Mouse (Mus musculus) testis, adult 10 weeks (tissue): ENCODE data around the gene Dbndd1. TPM values are rescaled to one million over a fixed set of nuclear protein-coding genes. Genes with fewer than 3 reads are reported as not detected.

Source experiments
- polyA plus RNA-seq: library from polyadenylated mRNA; stranded (reverse); fragments of 350-450 nt; fragmentation: Illumina TruSeq; extraction: RNeasy Lipid Tissue Mini Kit (QIAGEN cat#74804); gene quantifications from one replicate; pipeline ENCODE4 v1.2.3, GENCODE M21; 2014; ENCODE audit warnings: low read depth, low replicate concordance

Dbndd1 gene
- polyA plus RNA-seq = 6.0 TPM

GRCm38 (mm10) chr8:123514781-123515539, at the start of gene Dbndd1:
Gene Dbndd1, minus strand, starts transcription at chr8:123515463.

GRCm38 (mm10) chr8:123518667-123519066, 3.4 kb upstream of the Dbndd1 start, which contains the start of gene Gas8:
Gene Gas8, plus strand, starts transcription at chr8:123518834.

DNA sequence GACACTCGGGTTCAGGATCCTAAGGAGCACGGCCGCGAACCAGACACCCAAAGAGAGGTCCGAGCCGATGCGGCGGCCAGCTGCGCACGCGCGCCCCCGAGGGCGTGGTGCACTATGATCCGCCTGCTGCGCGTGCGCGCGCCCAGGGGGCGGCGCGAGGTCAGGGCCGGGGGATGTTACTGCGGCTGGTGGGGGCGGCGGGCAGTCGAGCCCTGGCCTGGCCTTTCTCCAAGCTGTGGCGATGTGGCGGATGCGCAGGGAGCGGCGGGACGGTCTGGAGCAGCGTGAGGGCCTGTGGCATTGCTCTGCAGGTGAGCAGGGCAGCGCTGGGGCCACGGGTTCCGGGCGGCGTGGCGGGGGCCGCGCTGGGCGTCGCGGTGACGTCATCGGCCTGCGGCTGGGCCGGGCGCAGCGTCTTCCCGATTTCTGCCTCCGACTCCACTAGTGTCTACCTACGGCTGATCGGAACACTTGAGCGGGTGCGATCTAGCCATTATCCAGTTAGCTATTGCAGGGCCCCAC, 37.5 kb downstream of the Dbndd1 start, which contains the start of gene Afg3l1:
TSS of gene Afg3l1 (plus strand) at position 167 of the 522 bp plus-strand sequence.

Other genes starting within 250 kb of the Dbndd1 start
- gene Fanca, start 196.9 kb downstream of the Dbndd1 start, polyA plus RNA-seq = 3.4 TPM
- gene Spire2, start 182.8 kb downstream of the Dbndd1 start, polyA plus RNA-seq = 1.1 TPM
- 64.6 TPM for gene Tcf25, start 141.7 kb downstream of the Dbndd1 start, polyA plus RNA-seq
- not detected for gene Mc1r, start 108.4 kb downstream of the Dbndd1 start, polyA plus RNA-seq
- 2.6 TPM for gene Tubb3, start 104.0 kb downstream of the Dbndd1 start, polyA plus RNA-seq
- 0.35 TPM for gene Def8, start 91.9 kb downstream of the Dbndd1 start, polyA plus RNA-seq
- 7.6 TPM for gene Afg3l1, start 37.6 kb downstream of the Dbndd1 start, polyA plus RNA-seq
- gene Gas8, start 3.4 kb upstream of the Dbndd1 start, polyA plus RNA-seq = 10.6 TPM
- gene Rhou, start 138.5 kb upstream of the Dbndd1 start, polyA plus RNA-seq = 9.1 TPM